Comparison of ENCODE assay signal across 22 mouse cellular contexts in the genomic region with DNA sequence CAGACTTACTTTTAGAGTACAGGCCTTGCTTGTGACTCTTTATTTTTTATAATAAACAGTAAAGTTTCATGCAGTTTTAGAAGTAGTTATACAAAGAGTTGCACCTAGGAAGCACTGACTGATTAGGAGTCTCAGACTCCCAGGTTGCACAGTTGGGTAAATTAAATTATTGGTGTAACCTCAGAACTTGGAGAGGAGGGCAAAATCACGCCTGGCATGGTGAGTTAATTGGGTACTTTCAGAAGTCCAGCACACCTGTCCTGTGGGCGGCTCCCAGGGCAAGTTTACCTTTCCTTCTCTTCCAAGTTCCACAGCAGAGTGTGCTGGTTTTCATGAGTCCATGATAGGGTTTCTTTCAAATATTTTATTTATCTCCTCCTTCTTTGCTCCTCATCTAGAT. TPM values are rescaled to one million over a fixed set of nuclear protein-coding genes. Genes with fewer than 3 reads are reported as not detected.
DNase-seq lines count a peak whose midpoint lies in the region; ATAC-seq and TF ChIP-seq lines count a peak whose summit lies in the region.
"Had no signal": no experiment of that assay in that cellular context is flagged by ENCODE, and none has a peak within 500 bp of the region (broad histone marks: within the 10 kb centered on the region; RNA-seq: fewer than 3 reads in every experiment).

No protein-coding gene starts in this region.

- 73% methylated on average over 2 of the region's 2 CpGs for WGBS in forebrain, postnatal 0 days
- 77% methylated on average over 2 of the region's 2 CpGs for WGBS in forebrain, embryonic 13.5 days
- WGBS in neural tube, embryonic 13.5 days, result 85% methylated on average over 2 of the region's 2 CpGs
- 89% methylated on average over 2 of the region's 2 CpGs for WGBS in neural tube, embryonic 15.5 days

- H3K9ac ChIP-seq in forebrain, postnatal 0 days, result no peak overlapping the region
- no peak overlapping the region for H3K9ac ChIP-seq in forebrain, embryonic 13.5 days
- H3K9ac ChIP-seq in neural tube, embryonic 13.5 days, result no peak overlapping the region
- no peak overlapping the region for H3K9ac ChIP-seq in neural tube, embryonic 15.5 days (replicated peaks)
- H3K9ac ChIP-seq: embryonic facial prominence, embryonic 12.5 days; heart, embryonic 12.5 days; intestine, embryonic 15.5 days had no signal

- no peak overlapping the region for H3K27ac ChIP-seq in forebrain, postnatal 0 days (ENCODE audit: low read depth, low read length)
- no peak overlapping the region for H3K27ac ChIP-seq in forebrain, embryonic 13.5 days
- H3K27ac ChIP-seq in layer of hippocampus, adult 2 months, result peak overlapping the region; percentile 98
- no peak overlapping the region for H3K27ac ChIP-seq in neural tube, embryonic 13.5 days (replicated peaks)
- H3K27ac ChIP-seq in neural tube, embryonic 15.5 days (replicated peaks), result no peak overlapping the region
- H3K27ac ChIP-seq: embryonic facial prominence, embryonic 12.5 days; hindbrain, embryonic 10.5 days; intestine, embryonic 15.5 days had no signal

- H3K36me3 ChIP-seq in forebrain, postnatal 0 days (ENCODE audit: insufficient read depth), result no peaks in the 10 kb centered on the region
- H3K36me3 ChIP-seq in forebrain, embryonic 13.5 days (ENCODE audit: poor library complexity, severe bottlenecking), result 0 out of 2 replicates have a peak, but pooled peaks cover 3% of the 10 kb centered on the region
- no peaks in the 10 kb centered on the region for H3K36me3 ChIP-seq in neural tube, embryonic 13.5 days
- 0 out of 2 replicates have a peak, but pooled peaks cover 2% of the 10 kb centered on the region for H3K36me3 ChIP-seq in neural tube, embryonic 15.5 days
- H3K36me3 ChIP-seq: embryonic facial prominence, embryonic 12.5 days; intestine, embryonic 15.5 days had no signal

- H3K27me3 ChIP-seq in forebrain, postnatal 0 days (ENCODE audit: insufficient read depth, low read length), result no peaks in the 10 kb centered on the region
- H3K27me3 ChIP-seq in forebrain, embryonic 13.5 days, result no peaks in the 10 kb centered on the region
- no peaks in the 10 kb centered on the region for H3K27me3 ChIP-seq in neural tube, embryonic 13.5 days
- H3K27me3 ChIP-seq in neural tube, embryonic 15.5 days (replicated peaks), result no peaks in the 10 kb centered on the region
- H3K27me3 ChIP-seq: embryonic facial prominence, embryonic 12.5 days; heart, embryonic 12.5 days; intestine, embryonic 15.5 days had no signal

- peak overlapping the region; percentile 17; the same call in 1 of the 2 replicates for H3K4me2 ChIP-seq in forebrain, postnatal 0 days (ENCODE audit: low read depth)
- no peak overlapping the region; the same call in 1 of the 2 replicates for H3K4me2 ChIP-seq in forebrain, embryonic 13.5 days
- H3K4me2 ChIP-seq in neural tube, embryonic 13.5 days, result peak overlapping the region; percentile 7; the same call in 1 of the 2 replicates
- H3K4me2 ChIP-seq in neural tube, embryonic 15.5 days, result peak overlapping the region; percentile 7
- H3K4me2 ChIP-seq: embryonic facial prominence, embryonic 12.5 days; heart, embryonic 12.5 days; intestine, embryonic 15.5 days had no signal

- peaks cover 29% of the 10 kb centered on the region for H3K4me1 ChIP-seq in forebrain, postnatal 0 days (ENCODE audit: insufficient read depth)
- H3K4me1 ChIP-seq in forebrain, embryonic 13.5 days, result peaks cover 32% of the 10 kb centered on the region
- peaks cover 41% of the 10 kb centered on the region for H3K4me1 ChIP-seq in neural tube, embryonic 13.5 days (replicated peaks)
- H3K4me1 ChIP-seq in neural tube, embryonic 15.5 days, result peaks cover 37% of the 10 kb centered on the region

- no peak for ATAC-seq in forebrain, postnatal 0 days
- ATAC-seq in forebrain, embryonic 13.5 days, result no peak
- no peak for ATAC-seq in neural tube, embryonic 13.5 days (ENCODE audit: low read depth)
- no peak for ATAC-seq in neural tube, embryonic 15.5 days (ENCODE audit: low FRiP score)
- ATAC-seq: intestine, embryonic 15.5 days had no signal

- no peaks in the 10 kb centered on the region for H3K9me3 ChIP-seq in forebrain, postnatal 0 days (ENCODE audit: low read length)
- peaks cover 6% of the 10 kb centered on the region; the same call in 1 of the 2 replicates for H3K9me3 ChIP-seq in forebrain, embryonic 13.5 days (replicated peaks)
- H3K9me3 ChIP-seq in neural tube, embryonic 13.5 days, result 0 out of 2 replicates have a peak, but pooled peaks cover 3% of the 10 kb centered on the region
- H3K9me3 ChIP-seq in neural tube, embryonic 15.5 days (replicated peaks), result no peaks in the 10 kb centered on the region
- H3K9me3 ChIP-seq: embryonic facial prominence, embryonic 12.5 days; G1E; hindbrain, embryonic 10.5 days; intestine, embryonic 15.5 days had no signal

- TF ChIP-seq CTCF in forebrain, postnatal 0 days (IDR thresholded peaks at IDR 0.05; ENCODE audit: low read depth), result no peak
- no peak for TF ChIP-seq CTCF in layer of hippocampus, adult 2 months (conservative IDR thresholded peaks at IDR 0.05)

- DNase-seq in forebrain, postnatal 0 days, result no peak
- no peak for DNase-seq in layer of hippocampus, adult 2 months (ENCODE audit: low spot score in 2 of 2)
- no peak for DNase-seq in layer of hippocampus, adult 9-10 months (ENCODE audit: low spot score)
- no peak for DNase-seq in neural tube, embryonic 10.5 days (ENCODE audit: extremely low spot score, low spot score)
- no peak for DNase-seq in urinary bladder, adult 2 months (ENCODE audit: low spot score)
- DNase-seq: adrenal gland, adult 8-10 months; cerebellum, adult 11 months; cerebellum, adult 8-10 months; cerebellum, postnatal 14 days; gastrocnemius, postnatal 14 days had no signal

- H3K4me3 ChIP-seq in forebrain, postnatal 0 days (ENCODE audit: low read depth, low read length), result no peak overlapping the region
- no peak overlapping the region for H3K4me3 ChIP-seq in forebrain, embryonic 13.5 days
- H3K4me3 ChIP-seq in layer of hippocampus, adult 2 months, result no peak overlapping the region; the same call in 1 of the 2 replicates
- no peak overlapping the region for H3K4me3 ChIP-seq in neural tube, embryonic 13.5 days
- no peak overlapping the region for H3K4me3 ChIP-seq in neural tube, embryonic 15.5 days (replicated peaks)
- H3K4me3 ChIP-seq: embryonic facial prominence, embryonic 12.5 days; heart, embryonic 12.5 days; hindbrain, embryonic 10.5 days; intestine, embryonic 15.5 days had no signal

RNA-seq across cellular contexts. Expression of a gene that starts 3.2 kb away (rescaled TPM):
- 61.9 and 74.3 TPM in 2 replicates for total RNA-seq in forebrain, postnatal 0 days (2014; rRNA removed)
- polyA plus RNA-seq in forebrain, postnatal 0 days (2015; fragmentation: Nextera tagmentation; extraction: Ambion mirVana), result 12.7 and 22.3 TPM in 2 replicates
- polyA plus RNA-seq in forebrain, embryonic 13.5 days (2015; fragmentation: Nextera tagmentation; extraction: Ambion mirVana), result 52.7 and 53.1 TPM in 2 replicates
- total RNA-seq in layer of hippocampus, adult 2 months (2021), result 10 to 100 TPM; 49.0 TPM
- 43.7 and 47.5 TPM in 2 replicates for polyA plus RNA-seq in neural tube, embryonic 13.5 days (2015; fragmentation: Nextera tagmentation; extraction: Ambion mirVana)
- 37.1 and 38.4 TPM in 2 replicates for polyA plus RNA-seq in neural tube, embryonic 15.5 days (2015; fragmentation: Nextera tagmentation; extraction: Ambion mirVana)
- 40.9 and 41.3 TPM in 2 replicates for polyA plus RNA-seq in urinary bladder, adult 2 months (2012; rRNA removed)

RNA-seq across cellular contexts. Expression of a gene that starts 21.8 kb away (rescaled TPM):
- not detected in 2 replicates for total RNA-seq in forebrain, postnatal 0 days (2014; rRNA removed)
- polyA plus RNA-seq in forebrain, postnatal 0 days (2015; fragmentation: Nextera tagmentation; extraction: Ambion mirVana), result not detected in 2 replicates
- not detected in 2 replicates for polyA plus RNA-seq in forebrain, embryonic 13.5 days (2015; fragmentation: Nextera tagmentation; extraction: Ambion mirVana)
- total RNA-seq in layer of hippocampus, adult 2 months (2021), result not detected
- polyA plus RNA-seq in neural tube, embryonic 13.5 days (2015; fragmentation: Nextera tagmentation; extraction: Ambion mirVana), result 30.9 and 33.5 TPM in 2 replicates
- polyA plus RNA-seq in neural tube, embryonic 15.5 days (2015; fragmentation: Nextera tagmentation; extraction: Ambion mirVana), result 27.0 and 35.1 TPM in 2 replicates
- 0.32 and 0.45 TPM in 2 replicates for polyA plus RNA-seq in urinary bladder, adult 2 months (2012; rRNA removed)
- total RNA-seq: adrenal gland, adult 8-10 months; adrenal gland, postnatal 4 days; common myeloid progenitor, adult 5-6 weeks; G1E; gastrocnemius, postnatal 14 days; granulocyte monocyte progenitor cell, adult 5-6 weeks had no signal
- polyA plus RNA-seq: forebrain, embryonic 11.5 days; G1E had no signal

Comparison
In these comparisons a context has a peak if more than half of its experiments do, and no peak if none do; other contexts are left out.
1. RNA of a gene that starts 21.8 kb away (polyA plus RNA-seq): 27.0 to 35.1 TPM in neural tube, embryonic 15.5 days and 30.9 to 33.5 TPM in neural tube, embryonic 13.5 days; 0.32 to 0.45 TPM in urinary bladder, adult 2 months, not detected in forebrain, postnatal 0 days and not detected in forebrain, embryonic 13.5 days; every median in the first group is over 10 times any median in the second.